Mouse (Mus musculus) frontal cortex, postnatal 25 days (tissue): ENCODE results near the gene Col4a1.

Experiments
- DNase-seq, 2 experiments: peaks; one replicate each; pipeline ENCODE4 v3.0.0; 2022; ENCODE audit warnings: low spot score in 2 of 2

The Col4a1 gene

GRCm38 (mm10) chr8:11265971-11266370 lies 46.7 kb downstream of the Col4a1 start:
- no peak for DNase-seq

GRCm38 (mm10) chr8:11263848-11264247 lies 48.8 kb downstream of the Col4a1 start:
- DNase-seq = no peak

GRCm38 (mm10) chr8:11262031-11262735 lies 50.4 kb downstream of the Col4a1 start:
- no peak for DNase-seq

- DNase-seq = no peak
Observed at GRCm38 (mm10) chr8:11259832-11260615, 52.6 kb downstream of the Col4a1 start.

GRCm38 (mm10) chr8:11258517-11259136 lies 54.0 kb downstream of the Col4a1 start:
- no peak for DNase-seq

GRCm38 (mm10) chr8:11257079-11258017 lies 55.3 kb downstream of the Col4a1 start:
- DNase-seq = no peak

GRCm38 (mm10) chr8:11256405-11256804 lies 56.2 kb downstream of the Col4a1 start:
- DNase-seq = no peak

GRCm38 (mm10) chr8:11255680-11256079 lies 56.9 kb downstream of the Col4a1 start:
- DNase-seq = no peak

GRCm38 (mm10) chr8:11254914-11255530 lies 57.6 kb downstream of the Col4a1 start:
- no peak for DNase-seq

GRCm38 (mm10) chr8:11254510-11254909 lies 58.1 kb downstream of the Col4a1 start:
- DNase-seq = no peak

- DNase-seq = peak; percentile 85 to 88
Observed at GRCm38 (mm10) chr8:11253556-11253955, 59.1 kb downstream of the Col4a1 start.

GRCm38 (mm10) chr8:11253041-11253440 lies 59.6 kb downstream of the Col4a1 start:
- no peak for DNase-seq

GRCm38 (mm10) chr8:11252235-11252774 lies 60.3 kb downstream of the Col4a1 start:
- no peak for DNase-seq

- no peak for DNase-seq
Observed at GRCm38 (mm10) chr8:11250149-11250548, 62.5 kb downstream of the Col4a1 start.

GRCm38 (mm10) chr8:11249541-11250058 lies 63.0 kb downstream of the Col4a1 start:
- DNase-seq = no peak

- no peak for DNase-seq
Observed at GRCm38 (mm10) chr8:11248712-11249111, 63.9 kb downstream of the Col4a1 start.

GRCm38 (mm10) chr8:11241488-11241887 lies 71.1 kb downstream of the Col4a1 start:
- DNase-seq = no peak

GRCm38 (mm10) chr8:11234879-11235210 lies 77.8 kb downstream of the Col4a1 start:
- DNase-seq = no peak

GRCm38 (mm10) chr8:11234151-11234878 lies 78.3 kb downstream of the Col4a1 start:
- DNase-seq = no peak

GRCm38 (mm10) chr8:11233009-11233408 lies 79.6 kb downstream of the Col4a1 start:
- DNase-seq = no peak
